Mouse (Mus musculus): Measurements from ENCODE around the gene Egln2.

- TF ChIP-seq CTCF (IDR thresholded peaks at IDR 0.05 in 2 of 3, conservative IDR thresholded peaks at IDR 0.05 in 1 of 3; ENCODE audit: control insufficient read depth in 1 of 3, insufficient read depth in 1 of 3, low read depth in 2 of 3, low read length in 3 of 3, poor library complexity in 1 of 3, severe bottlenecking in 1 of 3) (no peak), NRF1 (IDR thresholded peaks at IDR 0.05; ENCODE audit: insufficient read depth, low read depth, low read length, poor library complexity, severe bottlenecking) (no peak), E2F4 (IDR thresholded peaks at IDR 0.05; ENCODE audit: borderline replicate concordance, low read depth, low read length) (no peak), POLR2A (IDR thresholded peaks at IDR 0.05; ENCODE audit: control insufficient read depth in 1 of 2, insufficient read depth in 1 of 2, low read depth in 1 of 2, low read length in 2 of 2, poor library complexity in 1 of 2) (no peak)
Measured at GRCm38 (mm10) chr7:27118033-27118511, 48.5 kb downstream of the Egln2 start.
